Mouse (Mus musculus) heart, postnatal 4 days (tissue): ENCODE results near the gene Fam117a. TPM values are rescaled to one million over a fixed set of nuclear protein-coding genes. Genes with fewer than 3 reads are reported as not detected.
A peak's percentile ranks its signal among the peaks of the same experiment; 100 is the strongest.
"Not testable (repeated sequence)": the region's sequence is repeated elsewhere in the genome, so short reads cannot be mapped to it uniquely, and the experiment has no call there.

Experiments
- DNase-seq: peaks from one replicate; pipeline ENCODE4 v3.0.0; 2021
- total RNA-seq, 2 experiments: library from RNA; stranded (reverse); gene quantifications; 2 replicates each; pipeline ENCODE4 v1.2.3; 2021

Fam117a gene
- total RNA-seq, 2 experiments from 2014 or later = 8.4 to 11.5 TPM

- DNase-seq = no peak
Measured at GRCm38 (mm10) chr11:95393500-95393816, 56.6 kb downstream of the Fam117a start.

DNA sequence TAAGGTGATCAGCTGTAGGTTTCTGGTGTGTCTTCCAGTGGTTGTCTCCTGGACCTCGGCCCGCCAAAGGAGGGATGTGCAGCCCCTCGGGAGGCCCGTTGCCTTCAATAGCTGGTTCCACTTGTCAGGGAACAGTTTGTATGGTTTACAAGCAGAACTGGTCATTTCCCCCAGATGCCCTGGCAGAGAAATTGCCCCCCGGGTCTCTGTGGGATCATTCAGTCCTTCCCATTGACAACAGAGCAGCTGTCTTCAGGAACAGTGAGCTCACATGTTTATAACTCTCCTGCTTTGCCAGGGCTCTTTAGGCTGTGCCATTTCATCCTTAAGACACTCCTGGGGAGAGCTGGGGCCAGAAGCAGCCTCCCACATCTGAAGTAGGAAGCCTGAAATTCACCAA, 57.3 kb downstream of the Fam117a start:
- no peak for DNase-seq

- DNase-seq = peak; percentile 29
Measured at GRCm38 (mm10) chr11:95396548-95396947, 59.7 kb downstream of the Fam117a start.

DNA sequence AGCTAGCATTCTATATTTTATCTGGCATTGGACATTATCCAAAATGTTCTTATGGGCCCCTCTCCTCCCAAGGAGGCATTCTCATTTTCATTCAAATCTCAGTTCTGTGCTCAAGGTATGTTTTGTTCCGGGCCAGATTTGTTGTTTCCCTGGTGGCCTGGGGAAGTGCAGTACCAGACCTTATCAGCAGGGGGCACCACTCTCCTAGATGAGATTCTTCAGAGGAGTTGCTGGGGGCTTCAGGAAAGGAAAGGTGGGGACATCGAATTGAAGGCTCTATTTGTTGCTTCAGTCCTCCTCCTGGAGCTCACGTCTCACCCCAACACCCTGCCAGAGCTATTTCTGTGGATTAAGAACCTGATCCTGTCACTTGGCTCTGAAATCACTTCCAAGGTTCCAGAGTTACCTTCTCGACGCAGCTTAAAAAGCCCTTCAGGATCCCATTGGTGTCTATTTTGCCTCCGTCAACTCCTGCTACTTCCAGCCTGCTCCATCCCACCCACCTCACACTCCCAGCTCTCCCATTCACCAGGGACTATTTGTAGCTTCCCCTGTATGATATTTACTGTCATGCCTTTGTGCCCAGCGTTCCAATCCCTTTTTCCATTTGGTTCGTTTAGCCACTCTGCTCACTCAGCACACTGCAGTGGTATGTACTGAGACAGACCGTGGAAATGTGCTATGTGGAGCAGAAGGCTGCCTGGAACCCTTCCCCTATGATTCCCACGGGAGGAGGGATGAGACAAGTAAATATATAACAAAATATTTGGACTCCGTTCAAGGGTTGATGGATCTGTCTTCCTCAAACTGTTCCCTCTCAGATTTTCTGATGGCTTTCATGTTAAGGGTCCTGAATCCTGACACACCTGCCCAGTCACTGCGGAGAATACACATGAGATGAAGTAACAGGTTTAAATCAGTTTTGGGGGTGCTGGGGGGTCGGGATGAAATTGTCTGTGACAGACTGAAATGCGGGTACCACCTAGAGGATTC, 61.3 kb downstream of the Fam117a start:
- peak; percentile 87 for DNase-seq

DNA sequence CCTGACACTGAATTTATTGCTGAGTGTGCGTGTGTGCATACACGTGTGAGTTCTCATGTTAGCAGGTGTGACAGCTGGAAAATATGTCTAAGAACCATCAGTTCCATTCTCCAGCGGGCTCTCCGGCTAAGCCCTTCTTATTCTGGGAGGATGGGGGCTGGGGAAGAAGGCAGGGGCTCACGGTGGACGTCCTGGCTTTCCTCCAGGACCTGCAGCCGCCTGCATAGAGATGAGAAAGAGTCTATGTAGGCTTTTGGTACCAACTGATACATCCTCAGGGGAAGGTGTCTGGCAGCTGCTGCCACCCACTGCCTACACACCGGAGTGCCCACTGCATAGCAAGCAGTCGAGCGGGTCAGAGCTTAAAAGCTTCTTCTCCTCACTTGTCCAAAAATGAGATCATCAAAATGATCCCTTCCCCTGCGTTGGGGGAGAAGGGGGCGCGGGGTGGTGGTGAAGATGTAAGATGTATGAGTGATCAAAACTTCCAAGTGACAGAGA, 62.8 kb downstream of the Fam117a start:
- no peak for DNase-seq

GRCm38 (mm10) chr11:95401568-95401967, 64.8 kb downstream of the Fam117a start:
- no peak for DNase-seq

DNA sequence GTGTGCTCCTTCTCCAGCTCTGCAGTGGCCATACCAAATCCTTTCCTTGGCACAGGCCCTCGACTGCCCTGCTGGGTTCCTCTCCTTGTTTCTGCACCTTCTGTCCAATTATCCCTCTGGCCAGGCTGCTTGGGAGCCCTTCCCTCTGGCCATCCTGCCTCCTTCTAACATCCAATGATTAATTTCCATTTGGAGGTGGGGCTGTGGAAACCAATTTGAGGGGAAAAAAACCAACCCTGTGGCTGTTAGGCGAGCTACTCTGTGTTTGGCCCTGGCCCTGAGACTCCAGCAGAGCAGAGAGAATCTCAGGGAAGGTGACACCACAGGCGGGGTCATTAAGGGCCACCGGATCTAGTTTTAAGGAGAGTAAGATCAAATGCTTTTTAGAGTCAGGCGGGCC, 65.4 kb downstream of the Fam117a start:
- DNase-seq = peak; percentile 27

DNA sequence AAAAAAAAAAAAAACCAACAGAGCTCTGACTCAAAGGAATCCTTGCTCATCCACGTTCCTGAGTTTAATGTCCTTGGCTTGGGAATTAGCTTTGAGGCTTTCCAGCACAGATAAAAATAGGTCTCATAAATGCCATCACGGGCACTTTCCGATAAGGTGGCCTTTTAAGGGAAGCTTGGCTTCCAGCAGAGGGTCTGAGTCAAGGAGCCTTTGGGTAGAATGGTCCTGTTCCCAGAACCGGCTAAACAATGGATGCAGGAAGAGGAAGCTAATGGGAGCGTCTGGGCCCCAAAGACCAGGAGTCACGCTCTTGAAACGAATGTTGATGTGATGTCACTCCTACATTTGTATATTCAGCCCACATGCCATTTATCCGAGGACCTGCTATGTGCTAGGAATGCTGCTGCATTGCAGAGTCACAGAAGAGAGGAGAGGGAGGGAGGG, 65.9 kb downstream of the Fam117a start:
- DNase-seq = peak; percentile 59

GRCm38 (mm10) chr11:95403382-95404340, 66.8 kb downstream of the Fam117a start:
- DNase-seq = no peak

DNA sequence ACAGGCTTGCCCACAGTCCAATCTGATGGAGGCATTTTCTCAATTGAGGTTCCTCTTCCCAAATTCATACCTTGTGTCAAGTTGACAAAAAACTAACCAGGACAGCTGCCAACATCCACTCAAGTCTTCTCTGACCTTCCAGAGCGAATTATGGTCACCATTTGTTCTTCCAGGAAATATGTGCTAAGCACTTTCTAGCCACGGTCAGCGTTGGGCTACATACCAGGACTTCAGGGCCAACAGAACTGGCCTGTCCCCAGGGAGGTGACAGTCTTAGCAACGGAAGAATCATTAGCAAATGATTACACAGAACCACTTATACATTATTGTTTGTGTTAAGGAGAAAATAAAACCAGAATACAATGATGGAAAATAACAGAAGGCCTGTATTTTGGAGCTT, 69.0 kb downstream of the Fam117a start:
- DNase-seq = peak; percentile 31

DNA sequence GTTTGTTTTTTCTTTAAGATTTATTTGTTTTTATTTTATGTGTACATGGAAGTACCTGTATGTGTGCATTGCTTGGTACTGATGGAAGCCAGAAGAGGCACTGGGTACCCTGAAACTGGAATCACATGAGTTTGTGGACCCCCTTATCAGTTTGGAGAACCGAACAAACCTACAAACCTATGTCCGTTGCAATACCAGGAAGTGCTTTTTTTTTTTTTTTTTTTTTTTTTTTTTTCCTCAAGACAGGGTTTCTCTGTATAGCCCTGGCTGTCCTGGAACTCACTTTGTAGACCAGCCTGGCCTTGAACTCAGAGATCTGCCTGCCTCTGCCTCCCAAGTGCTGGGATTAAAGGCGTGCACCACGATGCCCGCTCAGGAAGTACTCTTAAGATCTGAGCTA, 69.6 kb downstream of the Fam117a start:
- DNase-seq = not testable (repeated sequence)

GRCm38 (mm10) chr11:95409450-95410112, 72.8 kb downstream of the Fam117a start:
- DNase-seq = no peak

DNA sequence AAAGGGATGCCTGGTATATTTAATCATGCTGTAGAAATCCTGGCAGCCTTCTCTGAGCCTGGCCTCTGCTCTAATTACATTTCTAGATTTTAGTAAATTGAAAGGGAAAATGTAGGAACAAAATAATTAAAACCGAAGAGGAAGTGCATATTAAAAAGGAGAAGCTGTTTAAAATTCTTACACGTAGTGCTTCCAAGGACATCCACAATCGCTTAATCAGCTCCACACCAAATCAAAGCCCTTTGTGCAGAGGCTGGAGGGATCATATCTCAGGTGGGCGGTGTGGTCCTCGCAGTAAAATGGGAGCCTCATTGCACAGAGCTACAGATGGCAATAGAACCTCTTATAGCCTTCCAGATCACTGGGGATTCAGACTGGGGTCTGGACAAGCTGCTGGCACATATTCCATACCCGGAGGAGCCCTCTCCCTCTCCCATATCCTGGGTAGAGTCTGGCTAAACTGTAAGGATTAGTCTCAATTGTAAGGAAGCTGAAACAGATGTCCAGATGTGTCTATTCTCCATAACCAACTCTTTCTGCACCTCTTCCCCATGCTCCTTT, 74.7 kb downstream of the Fam117a start:
- no peak for DNase-seq

DNA sequence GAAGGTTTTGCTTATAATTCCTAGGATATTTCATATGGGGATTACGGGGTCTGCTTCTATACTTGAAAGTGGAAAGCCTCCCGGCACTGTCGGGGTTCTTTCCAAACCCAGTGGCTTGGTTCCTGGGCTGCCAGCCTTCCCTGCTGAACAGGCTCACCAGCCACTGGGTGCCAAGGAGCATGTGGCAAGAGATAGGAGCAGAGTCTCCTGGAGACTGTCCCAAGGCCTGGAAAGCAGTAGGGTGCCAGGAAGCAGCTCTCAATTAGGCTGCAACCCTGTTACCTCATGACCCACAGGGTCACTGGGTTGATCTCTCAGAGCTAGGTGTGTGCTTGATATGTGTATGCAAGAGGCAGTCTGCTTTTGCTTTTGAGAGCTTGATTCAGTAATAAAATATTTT, 75.8 kb downstream of the Fam117a start:
- DNase-seq = no peak

DNA sequence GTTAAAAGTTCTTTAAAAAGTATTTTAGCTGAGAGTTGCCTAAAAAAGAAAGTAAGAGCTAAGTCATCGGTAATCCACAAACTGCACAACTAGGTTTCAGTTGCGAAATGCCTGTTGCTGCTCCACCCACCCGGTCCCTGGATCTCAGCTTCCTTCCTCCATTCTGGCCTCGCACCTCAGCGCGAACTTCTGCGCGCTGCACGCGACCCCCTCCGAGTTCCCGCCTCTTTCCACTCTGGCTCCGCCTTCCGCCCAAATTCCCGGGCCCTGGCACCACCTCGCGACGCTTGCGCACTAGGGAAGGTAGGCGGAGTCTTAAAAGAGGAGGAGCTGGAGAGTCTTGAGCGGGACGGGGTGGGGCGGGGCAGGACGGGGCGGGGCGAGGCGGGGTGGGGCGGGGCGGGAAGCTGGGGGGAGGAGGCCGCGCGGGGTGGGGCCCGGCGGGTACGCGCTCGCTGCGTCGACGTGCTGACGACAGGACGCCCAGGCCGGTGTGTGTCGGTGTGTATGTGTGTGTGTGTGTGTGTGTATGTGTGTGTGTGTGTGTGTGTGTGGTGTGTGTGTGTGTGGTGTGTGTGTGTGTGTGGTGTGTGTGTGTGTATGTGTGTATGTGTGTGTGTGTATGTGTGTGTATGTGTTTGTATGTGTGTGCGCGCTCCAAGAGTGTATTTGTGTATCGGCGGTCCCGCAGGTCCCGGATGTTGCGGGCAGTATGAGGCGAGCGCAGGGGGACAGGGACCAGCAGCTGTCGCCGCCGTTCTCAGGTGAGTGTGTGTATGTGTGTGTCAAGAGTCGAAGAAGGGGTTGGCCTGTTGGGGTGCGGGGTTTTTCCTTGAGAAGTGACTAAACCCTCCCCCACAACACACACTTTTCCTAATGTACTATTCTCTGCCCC, 77.1 kb downstream of the Fam117a start, which contains the start of gene Spop:
Spop (plus strand) TSS at position 440 of the 895 bp plus-strand sequence.
- DNase-seq = peak; percentile 96

DNA sequence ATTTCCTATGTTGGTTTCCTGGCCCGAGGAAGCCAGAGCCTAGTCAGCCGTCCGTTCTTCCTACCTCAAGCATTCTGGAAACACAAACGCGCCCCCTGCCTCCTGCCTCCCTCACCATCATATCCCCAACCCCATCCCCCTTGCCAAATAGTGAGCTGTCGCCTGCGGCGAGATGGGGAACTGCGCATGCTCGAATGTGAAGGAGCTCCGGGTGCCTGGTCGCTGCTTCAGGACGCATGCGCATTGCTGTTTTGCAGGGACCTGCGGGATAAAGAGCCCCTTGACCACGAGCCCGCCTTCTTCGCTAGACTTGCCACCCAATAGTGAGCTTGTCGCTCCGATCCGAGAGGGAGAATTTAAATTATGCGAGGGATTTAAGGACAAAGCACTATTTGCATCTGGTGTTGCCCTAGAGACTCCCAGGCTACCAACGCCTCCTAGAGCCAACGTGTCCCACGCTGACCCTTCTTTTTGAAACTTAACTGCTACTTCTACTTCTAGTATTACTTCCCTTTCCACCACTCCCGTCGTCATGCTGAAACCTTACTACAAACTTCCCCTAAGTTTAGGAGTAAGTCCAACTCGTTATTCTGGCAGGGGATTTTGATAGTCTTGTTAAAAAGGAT, 77.8 kb downstream of the Fam117a start:
- peak; percentile 99 for DNase-seq

- DNase-seq = no peak
Measured at GRCm38 (mm10) chr11:95415931-95416330, 79.1 kb downstream of the Fam117a start.

DNA sequence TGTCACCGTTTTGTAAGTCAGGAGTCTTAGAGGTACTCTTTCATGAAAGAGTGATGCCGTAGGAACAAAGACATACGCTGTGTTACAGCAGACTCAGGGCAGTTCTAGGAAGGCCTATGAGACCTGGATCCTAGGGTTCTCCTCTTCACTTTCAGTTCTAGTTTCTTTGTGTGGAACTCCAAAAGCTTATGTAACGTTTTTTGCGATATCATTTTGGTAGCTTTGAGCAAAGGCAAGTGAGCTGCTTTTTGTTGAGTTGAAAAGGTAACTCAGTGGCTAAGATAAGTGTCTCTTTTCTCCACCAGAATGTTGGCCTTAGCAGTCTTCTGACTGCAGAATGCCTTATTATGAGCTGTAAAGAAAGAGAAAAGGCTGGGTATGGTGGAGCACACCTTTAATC, 80.5 kb downstream of the Fam117a start:
- no peak for DNase-seq

GRCm38 (mm10) chr11:95420880-95421435, 84.1 kb downstream of the Fam117a start:
- no peak for DNase-seq

GRCm38 (mm10) chr11:95423505-95423904, 86.7 kb downstream of the Fam117a start:
- no peak for DNase-seq
